Mouse (Mus musculus): Measurements from ENCODE around the gene Hist3h2ba.

DNA sequence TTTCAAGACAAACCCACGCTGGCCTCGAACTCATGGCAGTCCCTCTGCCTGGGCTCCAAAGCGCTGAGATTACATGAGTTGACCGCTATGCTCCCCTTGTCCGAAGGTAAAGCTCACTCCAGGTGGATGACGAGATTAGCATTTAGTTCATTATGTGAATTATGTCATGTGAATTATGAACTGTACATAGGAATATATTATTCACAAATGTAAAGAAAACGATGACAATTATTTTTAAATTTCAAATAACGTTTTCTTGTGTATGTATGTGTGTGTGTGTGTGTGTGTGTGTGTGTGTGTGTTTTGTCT is 44.4 kb upstream of the Hist3h2ba start:
- TF ChIP-seq POLR2A (IDR thresholded peaks at IDR 0.05; ENCODE audit: low read depth, low read length) (no peak), CTCF (IDR thresholded peaks at IDR 0.05; ENCODE audit: borderline replicate concordance, insufficient read depth, low read length) (no peak)
